Mouse (Mus musculus) neural tube, embryonic 14.5 days (tissue): ENCODE measurements around the gene Abcb1b. TPM values are rescaled to one million over a fixed set of nuclear protein-coding genes. Genes with fewer than 3 reads are reported as not detected.

Experiments used
- ATAC-seq: fragments of 200-750 bp; cut with Nextera tagmentation; 2 replicates; pipeline ENCODE4 v1.8.0; 2017; ENCODE audit warnings: low read depth, mild to moderate bottlenecking, moderate TSS enrichment, moderate library complexity
- H3K27ac ChIP-seq: fragments of 300-500 bp; sonication (generic); 2 replicates; pipeline ENCODE4 v1.5.1; 2014; ENCODE audit warnings: low read depth, mild to moderate bottlenecking, control low read depth, low read length, moderate library complexity, mixed read lengths
- H3K27me3 ChIP-seq: fragments of 300-500 bp; sonication (generic); 2 replicates; pipeline ENCODE4 v1.6.1; 2014; ENCODE audit warnings: low read length; ENCODE audit not compliant: control insufficient read depth, insufficient read depth
- H3K36me3 ChIP-seq: fragments of 300-500 bp; sonication (generic); 2 replicates; pipeline ENCODE4 v1.6.1; 2014; ENCODE audit warnings: low read length, mixed read lengths; ENCODE audit not compliant: control insufficient read depth, insufficient read depth
- H3K4me1 ChIP-seq: fragments of 300-500 bp; sonication (generic); 2 replicates; pipeline ENCODE4 v1.6.1; 2014; ENCODE audit warnings: low read length; ENCODE audit not compliant: control insufficient read depth, insufficient read depth
- H3K4me2 ChIP-seq: fragments of 300-500 bp; sonication (generic); 2 replicates; pipeline ENCODE4 v1.6.1; 2014; ENCODE audit warnings: mild to moderate bottlenecking, low read depth, low read length, control low read depth
- H3K4me3 ChIP-seq: fragments of 300-500 bp; sonication (generic); 2 replicates; pipeline ENCODE4 v1.5.1; 2014; ENCODE audit warnings: low read depth, low read length, control low read depth, mixed read lengths
- H3K9ac ChIP-seq: fragments of 300-500 bp; sonication (generic); replicated peaks from 2 replicates; pipeline ENCODE4 v1.6.1; 2014; ENCODE audit warnings: low read depth, mild to moderate bottlenecking, control low read depth, low read length, mixed read lengths
- H3K9me3 ChIP-seq: fragments of 300-500 bp; sonication (generic); 2 replicates; pipeline ENCODE4 v1.6.1; 2016; ENCODE audit warnings: low read length; ENCODE audit not compliant: control insufficient read depth
- WGBS: fragments of 180-500 bp; shearing (Covaris S2); extraction: QIAGEN DNeasy Blood & Tissue Kit; methylation state at CpG from one replicate; pipeline ENCODE4 v1.1.7; 2014; 5-methylcytosine and 5-hydroxymethylcytosine counted together
- polyA plus RNA-seq: library from polyadenylated mRNA; unstranded; fragments of >200 nt; fragmentation: Nextera tagmentation; extraction: Ambion mirVana; gene quantifications from 2 replicates; pipeline ENCODE4 v1.2.1, GENCODE M21; 2014

The Abcb1b gene
- polyA plus RNA-seq, 1 experiment from 2014 or later = 0.51 TPM

DNA sequence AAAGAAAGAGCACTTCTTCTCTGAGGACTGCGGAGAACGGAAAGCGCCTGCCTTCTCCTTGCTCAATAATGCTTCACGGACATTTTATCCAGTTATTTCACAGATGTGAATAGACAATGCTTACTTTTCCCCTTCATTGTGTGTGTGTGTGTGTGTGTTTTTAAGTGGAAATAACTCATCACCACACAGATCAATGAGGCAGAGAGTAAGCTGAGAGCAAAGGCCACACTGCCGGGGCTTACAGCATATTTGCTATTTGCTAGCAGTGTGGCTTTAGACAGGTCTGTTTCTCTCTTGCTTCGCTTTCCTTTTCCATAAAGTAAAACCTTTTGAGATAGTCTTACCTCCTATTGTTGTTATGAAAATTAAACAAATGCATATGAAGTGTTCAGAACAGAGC is 106.6 kb downstream of the Abcb1b start:
- no peaks in the 10 kb centered on the region for H3K9me3 ChIP-seq
- H3K4me2 ChIP-seq = no peak overlapping the region
- no peaks in the 10 kb centered on the region for H3K36me3 ChIP-seq
- H3K27ac ChIP-seq = no peak overlapping the region
- 22% methylated on average over 6 of the region's 6 CpGs for WGBS
- no peaks in the 10 kb centered on the region for H3K27me3 ChIP-seq
- H3K4me1 ChIP-seq = no peaks in the 10 kb centered on the region
- no peak for ATAC-seq
- no peak overlapping the region for H3K4me3 ChIP-seq
- no peak overlapping the region for H3K9ac ChIP-seq

GRCm38 (mm10) chr5:8911567-8912198 is 113.7 kb downstream of the Abcb1b start:
- no peaks in the 10 kb centered on the region for H3K36me3 ChIP-seq
- no peaks in the 10 kb centered on the region for H3K27me3 ChIP-seq
- 86% methylated on average over 8 of the region's 8 CpGs for WGBS
- no peak overlapping the region for H3K9ac ChIP-seq
- H3K9me3 ChIP-seq = no peaks in the 10 kb centered on the region
- no peak overlapping the region for H3K4me2 ChIP-seq
- no peaks in the 10 kb centered on the region for H3K4me1 ChIP-seq
- ATAC-seq = no peak
- no peak overlapping the region for H3K27ac ChIP-seq
- no peak overlapping the region for H3K4me3 ChIP-seq

Other genes with a start within 250 kb of the Abcb1b start
- 63.2 and 64.0 TPM in 2 replicates for gene Rundc3b, start 175.2 kb upstream of the Abcb1b start, polyA plus RNA-seq
- gene Abcb1a, start 138.1 kb upstream of the Abcb1b start, polyA plus RNA-seq = 1.3 and 2.5 TPM in 2 replicates
- 0.85 and 0.96 TPM in 2 replicates for gene Abcb4, start 95.6 kb downstream of the Abcb1b start, polyA plus RNA-seq
- 23.7 and 27.5 TPM in 2 replicates for gene Crot, start 199.2 kb downstream of the Abcb1b start, polyA plus RNA-seq